Mouse (Mus musculus) kidney, adult 11 months (tissue): ENCODE data around the gene Fgf2.

Source experiments
- DNase-seq: peaks from one replicate; pipeline ENCODE4 v3.0.0; 2022

Fgf2 gene

GRCm38 (mm10) chr3:37360729-37361128, 12.6 kb downstream of the Fgf2 start:
- no peak for DNase-seq

DNA sequence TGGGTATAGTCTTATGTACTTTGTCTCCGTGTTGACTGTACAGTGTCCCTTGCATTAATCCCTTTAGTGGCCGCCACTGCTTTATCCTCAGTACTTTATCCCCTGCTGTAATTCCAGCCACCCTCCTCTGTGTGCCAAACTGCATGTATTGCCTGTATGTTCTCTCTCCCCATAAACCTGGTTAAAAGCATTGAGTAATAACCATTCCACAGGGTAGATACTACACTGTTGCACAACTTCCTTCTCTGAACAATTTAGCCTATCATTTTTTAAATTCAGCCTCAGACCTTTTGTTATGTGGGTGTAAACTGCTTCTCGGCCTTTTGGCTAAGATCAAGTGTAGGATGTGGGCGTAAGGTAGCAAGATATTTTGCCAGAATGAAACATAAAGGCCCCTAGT, 17.0 kb downstream of the Fgf2 start:
- DNase-seq, result no peak

DNA sequence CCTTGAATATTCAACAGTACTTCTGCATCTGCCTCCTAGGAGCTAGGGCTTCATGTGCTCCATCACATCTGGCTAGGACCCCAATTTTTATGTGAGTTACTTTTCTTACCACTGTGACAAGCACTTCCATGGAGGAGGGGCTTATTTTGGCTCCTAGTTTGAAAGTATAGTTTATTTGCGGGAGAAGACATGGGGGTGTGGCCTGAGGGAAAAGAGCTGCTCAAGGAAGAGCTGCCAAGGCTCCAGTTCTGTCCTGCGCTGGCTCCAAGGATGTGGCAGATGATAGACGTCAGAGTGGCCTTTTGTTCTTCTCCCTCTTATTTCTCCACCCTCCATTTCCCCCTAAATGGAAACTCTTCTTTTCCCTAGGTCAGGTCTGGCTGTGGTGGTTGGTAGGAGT, 17.8 kb downstream of the Fgf2 start:
- DNase-seq, result no peak

DNA sequence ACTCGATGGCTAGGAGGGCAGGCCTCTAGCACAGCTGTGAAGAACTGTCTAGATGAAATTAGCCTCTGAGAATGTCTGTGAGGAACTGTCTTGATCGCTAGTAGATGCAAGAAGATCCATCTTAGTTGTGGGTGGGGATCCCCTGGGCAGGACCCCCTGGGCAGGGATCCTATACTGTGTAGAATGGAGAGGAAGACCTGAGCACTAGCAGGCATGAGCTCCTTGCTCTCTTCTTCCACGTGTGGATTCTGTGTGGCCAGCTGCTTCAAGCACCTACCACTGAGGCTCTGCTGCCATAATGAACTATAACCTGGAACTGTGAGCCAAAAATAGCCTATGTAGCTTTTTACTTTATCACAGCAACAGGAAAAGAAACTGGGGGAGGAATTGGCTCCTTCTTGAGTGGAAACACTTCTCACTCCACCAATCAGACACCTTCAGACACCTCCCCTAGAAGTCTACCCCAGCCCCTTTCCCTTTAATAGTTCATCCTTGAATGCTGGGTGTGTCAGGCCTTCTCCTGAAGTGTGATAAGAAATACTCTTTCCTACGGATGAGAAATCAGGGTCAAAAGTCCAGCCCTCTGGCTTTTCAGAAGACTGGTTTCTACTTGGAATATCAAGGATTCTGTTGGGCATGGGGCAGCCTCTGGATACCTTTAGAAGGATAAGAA, 18.4 kb downstream of the Fgf2 start:
- DNase-seq, result no peak

DNA sequence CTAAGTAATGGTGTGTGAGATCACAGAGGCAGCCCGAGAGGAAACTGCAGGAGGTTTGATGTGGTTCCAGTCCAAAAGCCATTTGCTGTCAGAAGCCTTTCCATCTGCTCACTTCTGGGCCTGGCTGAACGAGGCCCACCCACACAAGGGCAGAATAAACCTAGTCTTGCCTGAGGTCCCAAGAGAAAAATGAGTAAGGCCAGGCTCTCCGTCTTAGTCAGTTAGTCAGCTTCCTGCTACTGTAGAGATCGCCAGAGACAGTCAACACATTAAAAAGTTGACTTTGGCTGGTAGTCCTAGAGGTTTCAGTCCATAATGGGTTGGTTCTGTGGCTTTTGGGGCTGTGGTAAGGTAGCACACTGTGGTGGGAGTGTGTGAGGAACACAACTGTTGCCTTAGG, 22.3 kb downstream of the Fgf2 start:
- no peak for DNase-seq

DNA sequence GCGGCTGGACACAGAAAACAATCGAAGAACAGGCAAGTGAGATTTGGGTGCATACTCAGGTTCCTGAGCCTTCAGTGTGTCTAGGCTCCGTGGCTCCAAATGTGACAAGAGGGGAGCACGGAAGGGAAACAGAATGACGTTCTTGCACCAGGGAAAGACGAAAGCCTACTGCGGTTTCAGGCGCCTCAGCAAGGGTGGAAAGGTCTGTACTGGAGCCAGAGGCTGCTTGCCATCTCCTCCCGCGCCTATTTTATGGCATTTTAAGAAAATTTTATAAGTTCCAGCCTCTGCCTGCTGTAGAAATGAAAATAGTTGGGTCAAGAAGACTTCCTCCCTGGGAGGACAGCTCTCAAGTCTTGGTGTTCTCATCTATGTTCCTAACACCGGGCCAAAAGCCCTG, 25.6 kb downstream of the Fgf2 start:
- DNase-seq, result no peak

DNA sequence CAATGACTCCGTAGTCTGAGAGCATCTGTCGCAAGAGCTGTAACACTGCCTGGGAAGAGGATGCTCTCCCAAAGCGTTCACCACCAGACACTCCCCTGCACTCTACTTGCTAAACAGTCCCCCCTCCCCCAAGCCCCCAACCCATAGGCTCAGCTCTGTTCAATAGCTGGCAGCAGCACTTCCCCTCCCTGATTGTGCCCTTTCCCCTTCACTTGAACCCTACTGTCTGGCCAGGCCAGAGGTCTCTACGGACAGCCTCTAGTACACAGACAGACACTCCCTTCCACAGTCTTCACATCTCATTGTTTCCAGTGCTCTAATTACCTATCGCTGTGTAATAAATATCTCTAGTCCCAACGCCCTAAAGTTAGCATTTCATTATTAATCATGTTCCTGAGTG, 29.8 kb downstream of the Fgf2 start:
- DNase-seq, result no peak

DNA sequence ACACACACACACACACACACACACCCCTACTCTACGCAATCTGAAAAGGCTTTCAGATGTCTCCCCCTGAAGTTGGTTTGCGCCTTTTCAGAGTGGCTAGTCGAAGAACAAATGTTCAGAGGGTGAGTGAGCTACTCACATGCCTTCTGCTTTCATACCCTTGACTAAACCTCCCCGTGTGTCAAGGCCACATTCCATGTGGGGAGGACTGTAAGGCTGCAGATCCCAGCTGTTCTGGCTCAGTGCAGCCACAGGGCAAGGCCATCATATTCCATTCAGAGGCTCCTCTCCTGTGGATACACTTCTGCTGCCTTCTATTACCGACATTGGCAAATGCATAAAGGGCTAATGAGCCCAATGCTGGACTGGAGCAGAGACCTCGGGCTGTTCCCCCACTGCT, 30.3 kb downstream of the Fgf2 start:
- peak; percentile 33 for DNase-seq

- DNase-seq, result no peak
These were observed 31.1 kb downstream of the Fgf2 start for GRCm38 (mm10) chr3:37379201-37379600.

DNA sequence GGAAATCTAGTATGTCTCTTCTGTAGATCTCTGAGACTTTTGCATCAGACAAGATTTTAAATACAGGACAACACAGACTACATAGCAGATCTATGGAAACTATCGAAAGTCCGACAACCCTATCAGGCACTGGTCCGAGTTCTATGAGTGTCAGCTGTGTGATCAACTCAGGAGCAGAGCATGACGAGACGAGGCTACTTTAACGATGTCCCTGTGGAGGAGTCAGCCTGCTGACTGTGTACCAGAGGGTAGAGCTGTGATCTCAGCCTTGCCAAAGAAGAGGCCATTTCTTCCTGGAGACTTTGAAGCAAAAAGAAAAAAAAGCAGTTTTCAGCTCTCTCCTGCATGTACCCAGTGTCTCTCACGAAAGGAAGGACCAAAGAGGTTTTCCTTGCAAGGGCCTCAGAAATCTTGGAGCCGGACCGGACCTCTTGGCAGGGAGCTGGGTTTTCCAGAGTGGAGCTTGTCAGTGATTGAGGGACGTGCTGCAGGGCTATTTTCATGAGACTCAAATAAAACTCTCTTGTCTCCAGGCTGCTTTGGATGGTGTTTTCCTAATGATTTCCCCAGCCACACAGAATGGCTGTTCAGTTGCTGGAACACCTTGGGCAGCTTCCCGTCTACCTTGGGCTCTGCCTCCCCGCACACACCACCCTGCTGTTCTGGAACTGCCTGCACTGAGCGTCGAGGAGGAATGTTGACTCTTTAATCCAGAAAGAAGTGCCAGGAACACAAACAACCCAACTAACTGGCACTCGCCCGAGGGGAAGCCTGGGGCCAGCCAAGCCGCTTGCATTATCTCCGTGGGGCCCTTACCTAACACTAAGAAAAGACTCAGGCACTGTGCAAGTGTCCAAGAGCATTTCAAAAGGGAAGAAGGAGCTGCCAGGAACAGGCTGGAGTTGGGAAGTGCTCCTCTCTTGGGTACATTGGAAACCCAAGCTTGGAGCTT, 32.1 kb downstream of the Fgf2 start:
- no peak for DNase-seq

- no peak for DNase-seq
These were observed 33.3 kb downstream of the Fgf2 start for GRCm38 (mm10) chr3:37381457-37381856.

- DNase-seq, result no peak
These were observed 35.1 kb downstream of the Fgf2 start for GRCm38 (mm10) chr3:37383096-37383765.

- no peak for DNase-seq
These were observed 39.2 kb downstream of the Fgf2 start for GRCm38 (mm10) chr3:37387310-37387709.

DNA sequence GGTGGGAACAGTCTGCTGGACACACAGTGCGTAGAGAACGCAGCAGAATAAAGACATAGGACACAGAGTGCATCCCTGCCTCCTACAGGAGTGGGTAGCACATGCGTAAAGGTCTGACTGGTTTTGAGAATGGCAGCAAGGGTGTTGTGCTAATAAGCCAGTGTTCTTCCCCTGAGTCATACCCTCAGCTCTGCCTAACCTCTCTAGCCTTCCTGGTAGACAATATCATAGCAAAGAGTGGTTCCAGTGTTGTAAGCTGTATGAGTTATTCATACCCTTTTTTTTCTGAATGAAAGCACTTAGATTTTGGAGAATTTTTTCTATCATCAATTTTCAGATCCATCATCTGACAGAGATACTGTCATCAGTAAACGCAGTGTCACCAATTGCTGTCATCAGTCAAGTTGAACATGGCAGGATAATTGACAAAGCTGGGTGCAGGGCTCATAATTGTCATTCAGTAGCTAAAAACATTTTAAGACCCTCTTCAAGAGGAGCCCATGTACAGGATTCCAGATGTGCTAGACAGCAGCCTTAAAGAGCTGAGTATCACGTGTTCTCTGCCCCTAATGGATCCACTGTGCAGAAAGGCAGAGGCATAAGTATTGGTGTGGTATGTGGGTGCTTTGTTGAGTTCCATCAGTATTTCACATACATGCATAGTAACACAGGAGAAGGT, 48.9 kb downstream of the Fgf2 start:
- no peak for DNase-seq

DNA sequence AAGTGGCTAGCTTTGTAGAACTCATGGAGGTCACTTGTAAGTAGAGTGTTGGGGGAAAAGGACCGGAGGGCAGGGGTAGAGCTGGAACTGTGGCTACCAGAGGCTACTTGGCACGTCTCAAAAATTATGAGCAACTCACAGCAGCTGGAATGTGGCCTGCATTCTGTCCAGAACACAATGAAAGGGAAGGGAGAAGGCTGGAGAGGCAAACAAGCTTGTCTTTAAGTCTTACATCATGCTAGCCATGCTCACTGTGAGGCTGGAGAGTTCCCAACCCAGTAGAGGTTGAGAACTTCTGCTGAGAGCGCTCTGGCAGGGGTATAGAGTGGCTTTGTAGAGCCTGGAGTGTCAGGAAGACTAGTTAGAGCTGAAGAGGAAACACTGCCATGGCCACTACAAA, 49.5 kb downstream of the Fgf2 start:
- DNase-seq, result no peak

DNA sequence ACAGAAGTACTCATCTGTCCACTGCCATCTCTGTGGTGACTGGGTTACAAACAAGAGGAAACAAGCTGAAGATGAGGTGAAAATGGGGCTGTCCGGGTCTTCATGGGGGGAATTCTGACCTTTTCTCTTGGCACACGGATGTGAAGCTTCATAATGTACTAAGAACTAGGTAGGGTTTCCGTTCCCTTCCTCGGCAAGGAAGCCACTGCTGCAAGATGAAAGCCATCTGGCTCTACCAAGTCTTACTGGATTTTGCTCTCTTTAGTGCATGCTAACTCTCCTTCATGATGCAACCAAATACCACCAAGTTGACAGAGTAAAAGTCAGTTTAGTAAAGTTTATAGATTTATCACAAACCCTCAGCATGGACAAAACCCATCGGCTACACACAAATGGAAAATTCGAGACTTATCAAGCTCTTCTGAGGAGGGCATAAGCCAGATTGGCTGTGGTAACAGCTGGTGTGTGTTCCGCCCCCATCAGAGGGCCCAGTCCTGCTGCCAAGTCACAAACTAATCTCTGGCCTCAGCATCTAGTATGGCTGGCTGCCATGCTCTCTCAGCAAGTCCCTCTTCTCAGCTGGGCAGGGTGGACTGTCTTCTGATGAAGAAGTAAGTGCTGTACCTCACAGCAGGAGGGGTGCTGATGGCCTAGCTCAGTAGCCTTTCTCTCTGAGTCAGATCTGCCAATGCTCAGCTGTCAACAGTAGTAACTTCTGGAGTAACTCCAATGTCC, 50.7 kb downstream of the Fgf2 start:
- DNase-seq, result no peak

- peak; percentile 34 for DNase-seq
These were observed 53.8 kb downstream of the Fgf2 start for GRCm38 (mm10) chr3:37401729-37402610.

- no peak for DNase-seq
These were observed 59.5 kb downstream of the Fgf2 start for GRCm38 (mm10) chr3:37407598-37407997.

DNA sequence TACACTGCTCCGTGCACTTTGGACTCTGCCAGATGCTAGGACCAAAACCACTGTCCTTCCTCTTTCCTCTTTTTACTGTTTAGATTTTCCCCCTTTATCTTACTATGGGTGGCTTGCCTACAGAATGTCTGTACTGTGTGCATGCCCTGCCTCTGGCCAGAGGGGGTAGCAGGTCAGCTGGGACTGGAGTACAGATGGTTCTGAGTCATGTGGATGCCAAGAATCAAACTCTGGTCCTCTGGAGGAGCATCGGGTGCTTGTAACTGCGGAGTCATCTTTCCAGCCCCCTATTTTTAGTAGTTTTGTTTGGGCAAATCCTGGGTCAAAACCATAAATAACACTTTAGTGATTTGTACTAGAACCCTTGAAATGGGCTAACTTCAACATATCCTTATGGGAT, 65.3 kb downstream of the Fgf2 start:
- no peak for DNase-seq

GRCm38 (mm10) chr3:37414413-37414960, 66.3 kb downstream of the Fgf2 start:
- DNase-seq, result peak; percentile 65

- no peak for DNase-seq
These were observed 70.2 kb downstream of the Fgf2 start for GRCm38 (mm10) chr3:37418341-37418740.
